Comparison of ENCODE assay signal across 8 mouse cellular contexts in genomic region chr3:89418170-89418860, GRCm38 (mm10). TPM values are rescaled to one million over a fixed set of nuclear protein-coding genes. Genes with fewer than 3 reads are reported as not detected.
DNase-seq lines count a peak whose midpoint lies in the region; ATAC-seq and TF ChIP-seq lines count a peak whose summit lies in the region.

Gene Cks1b (minus strand): TSS chr3:89418383.
Gene Shc1 (plus strand): TSS chr3:89418443.

- peak within 1 kb of the TSS; percentile 89 for H3K9ac ChIP-seq in ES-Bruce4 (ENCODE audit: low read depth, poor library complexity, severe bottlenecking)
- H3K9ac ChIP-seq in forebrain, embryonic 13.5 days, result peak within 1 kb of the TSS; percentile 73
- H3K9ac ChIP-seq in liver, postnatal 0 days (replicated peaks), result peak within 1 kb of the TSS; percentile 73
- H3K9ac ChIP-seq in neural tube, embryonic 14.5 days (replicated peaks; ENCODE audit: low read depth, low read length), result peak within 1 kb of the TSS; percentile 41

- H3K4me2 ChIP-seq in forebrain, embryonic 13.5 days, result peak within 1 kb of the TSS; percentile 91
- peak within 1 kb of the TSS; percentile 96 for H3K4me2 ChIP-seq in liver, postnatal 0 days (ENCODE audit: low read depth, low read length)
- H3K4me2 ChIP-seq in neural tube, embryonic 14.5 days (ENCODE audit: low read depth, low read length), result peak within 1 kb of the TSS; percentile 71

- intact Hi-C loops in heart, postnatal 10 days (cut with DNase I), result loop anchor here (2.0 kb wide), 1 partner anchor 24 kb away; the partner anchor contains the start of gene Zbtb7b

- no peaks in the 10 kb centered on the region for H3K27me3 ChIP-seq in ES-Bruce4 (ENCODE audit: control insufficient read depth, insufficient read depth, low read length, poor library complexity, severe bottlenecking)
- no peaks in the 10 kb centered on the region for H3K27me3 ChIP-seq in forebrain, embryonic 13.5 days
- no peaks in the 10 kb centered on the region for H3K27me3 ChIP-seq in liver, postnatal 0 days (ENCODE audit: insufficient read depth, low read length)
- no peaks in the 10 kb centered on the region for H3K27me3 ChIP-seq in neural tube, embryonic 14.5 days (ENCODE audit: control insufficient read depth, insufficient read depth, low read length)

- peak within 1 kb of the TSS; percentile 95 for H3K27ac ChIP-seq in ES-Bruce4 (ENCODE audit: insufficient read depth, low read length)
- H3K27ac ChIP-seq in forebrain, embryonic 13.5 days, result peak within 1 kb of the TSS; percentile 88
- H3K27ac ChIP-seq in liver, postnatal 0 days (ENCODE audit: low read depth), result peak within 1 kb of the TSS; percentile 97
- peak within 1 kb of the TSS; percentile 70 for H3K27ac ChIP-seq in neural tube, embryonic 14.5 days (ENCODE audit: low read depth, low read length)

- peak within 1 kb of the TSS; percentile 97 for H3K4me3 ChIP-seq in ES-Bruce4 (ENCODE audit: low read depth, low read length)
- peak within 1 kb of the TSS; percentile 62 for H3K4me3 ChIP-seq in forebrain, embryonic 13.5 days
- peak within 1 kb of the TSS; percentile 67 for H3K4me3 ChIP-seq in liver, postnatal 0 days (ENCODE audit: low read depth, low read length)
- H3K4me3 ChIP-seq in neural tube, embryonic 14.5 days (ENCODE audit: low read depth, low read length), result peak within 1 kb of the TSS; percentile 56

- no peak for TF ChIP-seq CTCF in ES-Bruce4 (IDR thresholded peaks at IDR 0.05; ENCODE audit: low read depth, low read length)
- TF ChIP-seq CTCF in liver, postnatal 0 days (IDR thresholded peaks at IDR 0.05; ENCODE audit: low read depth), result no peak

- peaks cover 26% of the 10 kb centered on the region for H3K36me3 ChIP-seq in ES-Bruce4 (ENCODE audit: control insufficient read depth, insufficient read depth, low read length, poor library complexity, severe bottlenecking)
- peaks cover 28% of the 10 kb centered on the region for H3K36me3 ChIP-seq in forebrain, embryonic 13.5 days (ENCODE audit: poor library complexity, severe bottlenecking)
- H3K36me3 ChIP-seq in liver, postnatal 0 days (replicated peaks; ENCODE audit: insufficient read depth, low read length), result peaks cover 29% of the 10 kb centered on the region
- H3K36me3 ChIP-seq in neural tube, embryonic 14.5 days (ENCODE audit: control insufficient read depth, insufficient read depth, low read length), result peaks cover 10% of the 10 kb centered on the region; the same call in 1 of the 2 replicates

- no peaks in the 10 kb centered on the region for H3K9me3 ChIP-seq in ES-Bruce4 (replicated peaks; ENCODE audit: control insufficient read depth, insufficient read depth, low read length, poor library complexity, severe bottlenecking)
- no peaks in the 10 kb centered on the region for H3K9me3 ChIP-seq in forebrain, embryonic 13.5 days (replicated peaks)
- H3K9me3 ChIP-seq in liver, postnatal 0 days (ENCODE audit: low read length), result no peaks in the 10 kb centered on the region
- no peaks in the 10 kb centered on the region for H3K9me3 ChIP-seq in neural tube, embryonic 14.5 days (ENCODE audit: control insufficient read depth, low read length)

- ATAC-seq in cerebellum, adult (ENCODE audit: insufficient number of reproducible peaks, low FRiP score, low TSS enrichment), result peak; percentile 90
- peak; percentile 95 for ATAC-seq in forebrain, embryonic 13.5 days
- peak; percentile 93 for ATAC-seq in liver, postnatal 0 days
- peak; percentile 95 for ATAC-seq in neural tube, embryonic 14.5 days (ENCODE audit: low read depth)

- peaks cover 2% of the 10 kb centered on the region for H3K4me1 ChIP-seq in ES-Bruce4 (ENCODE audit: control insufficient read depth, insufficient read depth, low read length)
- peaks cover 49% of the 10 kb centered on the region for H3K4me1 ChIP-seq in forebrain, embryonic 13.5 days
- H3K4me1 ChIP-seq in liver, postnatal 0 days (ENCODE audit: insufficient read depth), result peaks cover 43% of the 10 kb centered on the region
- peaks cover 23% of the 10 kb centered on the region for H3K4me1 ChIP-seq in neural tube, embryonic 14.5 days (ENCODE audit: control insufficient read depth, insufficient read depth, low read length)

- peak; percentile 65 for TF ChIP-seq POLR2A in ES-Bruce4 (IDR thresholded peaks at IDR 0.05; ENCODE audit: insufficient read depth, low read length)

- no peak for TF ChIP-seq EP300 in ES-Bruce4 (IDR thresholded peaks at IDR 0.05; ENCODE audit: insufficient read depth, low read depth, low read length)
- no peak for TF ChIP-seq EP300 in liver, postnatal 0 days (IDR thresholded peaks at IDR 0.05; ENCODE audit: low read depth)

- WGBS in forebrain, embryonic 13.5 days, result under 1% methylated on average over 39 of the region's 39 CpGs
- under 1% methylated on average over 39 of the region's 39 CpGs for WGBS in large intestine, adult 2 months
- under 1% methylated on average over 39 of the region's 39 CpGs for WGBS in liver, postnatal 0 days (ENCODE audit: insufficient replicate concordance)
- WGBS in neural tube, embryonic 14.5 days, result under 1% methylated on average over 38 of the region's 39 CpGs

- DNase-seq in heart, postnatal 10 days, result peak; percentile 98
- DNase-seq in large intestine, adult 2 months (ENCODE audit: low read depth, low spot score), result peak; percentile 98
- DNase-seq in liver, postnatal 0 days, result peak; percentile 94
- peak; percentile 92 for DNase-seq in testis, postnatal 10 days (ENCODE audit: low spot score)

RNA-seq across cellular contexts. Expression of gene Cks1b, which starts in this region (rescaled TPM):
- polyA plus RNA-seq in ES-Bruce4 (2011; ENCODE audit: insufficient read depth, insufficient read length, low read depth, missing spikeins), result 290 and 304 TPM in 2 replicates
- polyA plus RNA-seq in forebrain, embryonic 13.5 days (2015; fragmentation: Nextera tagmentation; extraction: Ambion mirVana), result 352 TPM in 2 replicates
- total RNA-seq in heart, postnatal 10 days (2021), result 10 to 100 TPM; 26.6 to 26.9 TPM
- 37.2 and 50.9 TPM in 2 replicates for polyA plus RNA-seq in large intestine, adult 2 months (2012; rRNA removed)
- polyA plus RNA-seq in liver, postnatal 0 days (2015; fragmentation: Nextera tagmentation; extraction: Ambion mirVana), result 130 and 141 TPM in 2 replicates
- 72.0 and 85.4 TPM in 2 replicates for polyA plus RNA-seq in neural tube, embryonic 14.5 days (2014; fragmentation: Nextera tagmentation; extraction: Ambion mirVana)

RNA-seq across cellular contexts. Expression of gene Shc1, which starts in this region (rescaled TPM):
- 87.4 and 88.9 TPM in 2 replicates for polyA plus RNA-seq in ES-Bruce4 (2011; ENCODE audit: insufficient read depth, insufficient read length, low read depth, missing spikeins)
- 15.9 and 16.7 TPM in 2 replicates for polyA plus RNA-seq in forebrain, embryonic 13.5 days (2015; fragmentation: Nextera tagmentation; extraction: Ambion mirVana)
- 10 to 100 TPM; 59.1 to 62.1 TPM for total RNA-seq in heart, postnatal 10 days (2021)
- polyA plus RNA-seq in large intestine, adult 2 months (2012; rRNA removed), result 60.3 and 84.0 TPM in 2 replicates
- 23.8 and 24.7 TPM in 2 replicates for polyA plus RNA-seq in liver, postnatal 0 days (2015; fragmentation: Nextera tagmentation; extraction: Ambion mirVana)
- polyA plus RNA-seq in neural tube, embryonic 14.5 days (2014; fragmentation: Nextera tagmentation; extraction: Ambion mirVana), result 4.1 and 18.9 TPM in 2 replicates

Comparison
In these comparisons a context has a peak if more than half of its experiments do, and no peak if none do; other contexts are left out.
1. Peak in every context shown above with its lines: DNase-seq, ATAC-seq, H3K4me3 ChIP-seq and H3K27ac ChIP-seq.